Mouse (Mus musculus) liver, embryonic 14.5 days (tissue): ENCODE results near the gene Eya2.

Source experiments
- CTCF ChIP-seq: IDR thresholded peaks from 2 replicates; pipeline ENCODE4 v1.5.1; 2016; ENCODE audit warnings: antibody characterized with exemption, low read depth, control low read depth
- EP300 ChIP-seq: IDR thresholded peaks from 2 replicates; pipeline ENCODE4 v1.6.1; 2016; ENCODE audit warnings: antibody characterized with exemption, low read depth

DNA sequence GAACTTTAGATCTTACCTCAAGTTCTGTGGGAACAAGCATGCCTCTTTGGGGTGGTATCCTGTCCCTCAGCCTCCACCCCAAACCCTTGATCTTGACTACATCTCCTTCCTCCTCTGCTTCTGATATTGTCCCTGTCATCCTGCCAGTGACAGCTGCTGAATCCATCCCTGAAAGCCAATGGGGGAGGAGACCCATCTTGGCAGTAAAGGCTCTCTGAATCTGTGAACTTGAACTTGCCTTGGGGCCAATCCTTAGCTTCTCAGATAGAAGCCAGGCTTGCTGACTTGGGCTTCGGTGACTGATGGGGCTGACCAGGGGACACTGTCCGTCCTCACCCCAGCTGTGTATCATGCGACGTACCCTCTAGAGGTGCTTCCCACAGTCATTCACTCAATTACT lies 94.1 kb downstream of the Eya2 start:
- TF ChIP-seq EP300 (no peak), CTCF (no peak)
